Mouse (Mus musculus): Measurements from ENCODE around the gene Nkd1. TPM values are rescaled to one million over a fixed set of nuclear protein-coding genes. Genes with fewer than 3 reads are reported as not detected.

The Nkd1 gene
- polyA plus RNA-seq, 1 experiment from 2014 or later: 45.0 TPM

DNA sequence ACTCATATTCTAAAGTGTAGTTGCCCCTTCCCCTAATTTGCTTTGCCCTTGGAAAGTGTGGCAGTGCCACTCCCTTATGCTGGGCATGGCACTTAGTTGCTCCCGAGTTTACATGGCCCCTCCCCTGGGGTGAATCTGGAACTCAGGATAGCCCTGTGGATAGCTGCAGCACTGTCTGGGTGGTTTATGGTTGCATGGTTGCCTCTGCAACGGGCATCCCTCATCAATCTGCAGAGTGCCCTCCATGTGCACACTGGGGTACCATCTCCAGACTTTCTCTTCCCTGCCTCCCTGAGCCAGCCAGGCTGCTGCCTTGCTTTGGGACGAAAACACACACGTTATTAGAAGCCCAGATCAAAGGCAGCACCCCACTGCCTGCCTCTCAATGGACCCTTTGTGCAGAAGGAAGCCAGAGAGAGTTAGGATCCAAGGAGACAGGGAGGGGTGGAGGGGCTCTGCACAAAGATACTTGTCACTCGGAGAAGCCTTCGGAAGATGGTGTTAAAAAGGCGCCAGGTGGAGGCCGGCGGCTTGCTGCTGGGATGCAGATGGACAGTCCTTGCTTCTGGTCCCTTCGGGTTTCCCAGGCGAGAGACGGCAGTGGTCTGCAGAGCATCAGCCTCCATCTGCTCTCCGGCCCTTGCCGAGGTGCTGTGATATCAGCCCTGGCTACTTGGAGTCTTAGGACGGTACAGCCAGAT lies 8.9 kb upstream of the Nkd1 start:
- no peak overlapping the region for H3K4me3 ChIP-seq (ENCODE audit: low read depth, low read length)
- H3K27me3 ChIP-seq (ENCODE audit: control insufficient read depth, insufficient read depth, low read length): peaks cover 2% of the 10 kb centered on the region; the same call in 1 of the 2 replicates
- no peak overlapping the region for H3K27ac ChIP-seq (replicated peaks; ENCODE audit: low read depth, low read length)
- 5% methylated on average over 15 of the region's 15 CpGs for WGBS
- no peak overlapping the region for H3K4me2 ChIP-seq (ENCODE audit: low read depth, low read length)
- no peaks in the 10 kb centered on the region for H3K36me3 ChIP-seq (replicated peaks; ENCODE audit: control insufficient read depth, insufficient read depth, low read depth, low read length)
- peak; percentile 39 for DNase-seq (ENCODE audit: low spot score)
- ATAC-seq (replicated peaks; ENCODE audit: insufficient number of reproducible peaks, low FRiP score, low TSS enrichment, low read depth): peak; percentile 61; the same call in 1 of the 2 replicates
- no peak overlapping the region for H3K9ac ChIP-seq (replicated peaks; ENCODE audit: low read length)
- no peaks in the 10 kb centered on the region for H3K4me1 ChIP-seq (ENCODE audit: control insufficient read depth, insufficient read depth, low read length)
- H3K9me3 ChIP-seq (replicated peaks; ENCODE audit: control insufficient read depth, low read length): no peaks in the 10 kb centered on the region

DNA sequence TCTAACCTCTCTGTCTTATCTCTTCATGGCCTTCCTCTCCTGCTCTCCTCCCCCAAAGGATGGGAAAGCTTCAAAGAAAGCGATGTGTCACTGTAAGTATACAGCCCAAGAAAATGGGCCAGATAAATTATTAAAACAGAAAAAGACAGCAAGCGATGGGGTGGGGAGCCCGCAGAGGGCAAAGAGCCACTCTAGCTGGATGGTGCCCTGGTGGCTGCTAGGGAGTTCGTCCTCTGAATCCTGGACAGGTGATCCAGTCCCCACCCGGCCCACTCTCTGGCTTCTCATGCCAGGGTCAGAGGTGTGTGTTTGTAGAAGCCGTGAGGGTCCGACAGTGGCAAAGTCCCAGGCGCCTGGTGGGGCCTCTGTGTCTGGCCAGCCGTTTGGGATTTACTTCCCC lies 3.1 kb upstream of the Nkd1 start:
- Histone ChIP-seq H3K9me3 (replicated peaks; ENCODE audit: control insufficient read depth, low read length) (no peaks in the 10 kb centered on the region), H3K36me3 (replicated peaks; ENCODE audit: control insufficient read depth, insufficient read depth, low read depth, low read length) (no peaks in the 10 kb centered on the region), H3K4me3 (ENCODE audit: low read depth, low read length) (no peak overlapping the region), H3K4me2 (ENCODE audit: low read depth, low read length) (no peak overlapping the region), H3K27me3 (ENCODE audit: control insufficient read depth, insufficient read depth, low read length) (no peaks in the 10 kb centered on the region), H3K27ac (replicated peaks; ENCODE audit: low read depth, low read length) (no peak overlapping the region), H3K9ac (replicated peaks; ENCODE audit: low read length) (no peak overlapping the region), H3K4me1 (ENCODE audit: control insufficient read depth, insufficient read depth, low read length) (peaks cover 5% of the 10 kb centered on the region; the same call in 1 of the 2 replicates)
- WGBS: 57% methylated on average over 9 of the region's 9 CpGs
- DNase-seq (ENCODE audit: low spot score): no peak
- ATAC-seq (replicated peaks; ENCODE audit: insufficient number of reproducible peaks, low FRiP score, low TSS enrichment, low read depth): no peak

DNA sequence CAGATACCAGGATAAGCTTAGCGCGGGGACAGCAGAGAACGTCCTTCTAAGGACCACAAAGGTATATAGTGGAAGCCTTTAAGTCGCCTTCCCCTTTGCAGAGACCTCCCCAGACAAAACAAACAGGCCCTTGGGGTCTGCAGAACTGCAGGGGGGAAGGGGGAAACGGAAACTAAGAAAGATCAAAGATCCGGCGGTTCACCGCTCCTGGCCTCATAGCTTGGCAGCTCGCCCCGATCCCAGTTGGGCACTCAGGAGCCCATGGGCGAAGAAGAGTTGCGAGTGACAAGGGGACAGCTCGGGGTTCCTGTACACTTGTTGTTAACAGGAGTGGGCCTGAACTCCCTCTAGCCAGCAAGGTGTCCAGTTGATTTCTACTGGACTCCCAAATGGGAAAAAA lies 773 bp upstream of the Nkd1 start:
- H3K27ac ChIP-seq (replicated peaks; ENCODE audit: low read depth, low read length): 0 out of 2 replicates have a peak overlapping the region, but pooled peaks have one; percentile 3
- peaks cover 11% of the 10 kb centered on the region for H3K4me1 ChIP-seq (ENCODE audit: control insufficient read depth, insufficient read depth, low read length)
- H3K9ac ChIP-seq (replicated peaks; ENCODE audit: low read length): no peak overlapping the region
- peak; percentile 30 for DNase-seq (ENCODE audit: low spot score)
- H3K4me3 ChIP-seq (ENCODE audit: low read depth, low read length): no peak overlapping the region; the same call in 1 of the 2 replicates
- no peaks in the 10 kb centered on the region for H3K9me3 ChIP-seq (replicated peaks; ENCODE audit: control insufficient read depth, low read length)
- ATAC-seq (replicated peaks; ENCODE audit: insufficient number of reproducible peaks, low FRiP score, low TSS enrichment, low read depth): no peak
- H3K4me2 ChIP-seq (ENCODE audit: low read depth, low read length): peak overlapping the region; percentile 94
- WGBS: 9% methylated on average over 13 of the region's 13 CpGs
- H3K36me3 ChIP-seq (replicated peaks; ENCODE audit: control insufficient read depth, insufficient read depth, low read depth, low read length): no peaks in the 10 kb centered on the region
- H3K27me3 ChIP-seq (ENCODE audit: control insufficient read depth, insufficient read depth, low read length): no peaks in the 10 kb centered on the region

DNA sequence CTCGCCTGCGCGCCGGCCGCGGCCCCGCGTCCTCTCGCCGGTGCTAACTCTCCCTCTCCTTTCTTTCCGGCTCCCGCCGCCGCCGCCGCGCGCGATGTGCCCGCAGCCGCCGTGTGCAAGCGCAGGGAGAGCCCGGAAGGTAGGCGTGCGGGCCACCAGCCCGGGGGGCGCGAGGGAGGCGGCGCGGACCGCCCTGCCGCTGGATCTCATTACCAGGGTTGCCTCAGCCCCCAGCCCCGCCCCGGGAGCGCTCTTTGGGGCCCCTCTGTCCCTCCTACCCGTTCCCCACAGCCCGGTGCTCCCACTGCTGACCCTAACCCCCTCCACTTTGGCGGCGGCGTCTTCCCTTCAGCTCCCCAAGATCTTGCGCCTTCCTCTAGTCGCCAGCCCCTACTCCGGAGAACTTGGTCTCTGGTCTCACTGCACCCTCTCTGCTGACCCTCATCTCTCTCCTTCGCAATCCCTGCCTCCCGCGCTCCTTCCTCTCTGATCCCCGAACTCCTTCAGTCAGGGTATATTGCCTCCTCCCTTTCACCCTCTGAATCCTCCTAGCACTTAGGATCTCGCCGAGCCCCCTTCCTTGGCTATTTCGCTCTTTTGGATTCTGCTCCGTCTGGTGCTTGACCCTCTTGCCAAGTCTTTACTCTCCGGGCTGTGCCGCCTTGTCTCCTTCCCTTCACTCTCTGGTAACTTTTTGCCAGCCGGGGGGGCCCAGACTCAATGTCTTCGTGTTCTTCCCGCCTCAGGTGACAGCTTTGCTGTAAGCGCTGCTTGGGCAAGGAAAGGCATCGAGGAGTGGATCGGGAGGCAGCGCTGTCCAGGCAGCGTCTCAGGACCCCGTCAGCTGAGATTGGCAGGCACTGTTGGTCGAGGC lies 624 bp downstream of the Nkd1 start:
- no peaks in the 10 kb centered on the region for H3K9me3 ChIP-seq (replicated peaks; ENCODE audit: control insufficient read depth, low read length)
- H3K27ac ChIP-seq (replicated peaks; ENCODE audit: low read depth, low read length): peak overlapping the region; percentile 41
- DNase-seq (ENCODE audit: low spot score) (peak; percentile 26), ATAC-seq (replicated peaks; ENCODE audit: insufficient number of reproducible peaks, low FRiP score, low TSS enrichment, low read depth) (peak; percentile 36; the same call in 1 of the 2 replicates)
- peak overlapping the region; percentile 94 for H3K4me2 ChIP-seq (ENCODE audit: low read depth, low read length)
- peak overlapping the region; percentile 86 for H3K4me3 ChIP-seq (ENCODE audit: low read depth, low read length)
- H3K4me1 ChIP-seq (ENCODE audit: control insufficient read depth, insufficient read depth, low read length): peaks cover 14% of the 10 kb centered on the region
- 0% methylated on average over 65 of the region's 65 CpGs for WGBS
- H3K36me3 ChIP-seq (replicated peaks; ENCODE audit: control insufficient read depth, insufficient read depth, low read depth, low read length): no peaks in the 10 kb centered on the region
- H3K27me3 ChIP-seq (ENCODE audit: control insufficient read depth, insufficient read depth, low read length): no peaks in the 10 kb centered on the region
- H3K9ac ChIP-seq (replicated peaks; ENCODE audit: low read length): peak overlapping the region; percentile 87

DNA sequence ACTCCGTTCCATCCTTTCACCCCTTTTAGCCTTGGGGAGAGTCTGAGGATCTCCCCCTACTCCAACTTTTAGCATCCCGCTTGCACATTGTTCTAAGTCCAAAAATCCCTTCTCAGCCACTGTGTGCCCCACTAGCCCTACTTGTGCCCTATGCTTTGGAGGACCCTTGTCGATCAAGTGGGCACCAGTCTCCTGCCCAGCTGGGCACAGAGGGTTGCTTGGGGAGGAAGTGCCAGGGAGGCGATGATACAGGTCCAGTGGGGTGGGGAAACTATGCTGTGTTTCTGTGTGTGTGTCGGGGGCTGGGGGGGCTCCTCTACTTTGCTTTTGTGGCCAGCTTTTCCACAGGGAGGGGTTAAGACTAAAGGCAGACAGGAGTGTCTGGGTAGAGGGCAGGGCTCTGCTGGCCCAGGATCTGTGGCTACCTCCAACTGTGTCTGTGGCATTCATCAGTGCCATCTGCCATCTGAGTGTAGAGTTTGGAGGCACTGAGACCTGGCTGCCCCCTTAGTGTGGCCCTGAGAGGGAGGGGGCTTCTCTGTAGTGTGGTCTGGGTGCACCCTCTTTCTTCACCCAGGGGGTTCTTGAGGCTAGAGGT lies 1.4 kb downstream of the Nkd1 start:
- Histone ChIP-seq H3K4me1 (ENCODE audit: control insufficient read depth, insufficient read depth, low read length) (peaks cover 14% of the 10 kb centered on the region), H3K27ac (replicated peaks; ENCODE audit: low read depth, low read length) (no peak overlapping the region), H3K27me3 (ENCODE audit: control insufficient read depth, insufficient read depth, low read length) (no peaks in the 10 kb centered on the region), H3K36me3 (replicated peaks; ENCODE audit: control insufficient read depth, insufficient read depth, low read depth, low read length) (no peaks in the 10 kb centered on the region), H3K4me3 (ENCODE audit: low read depth, low read length) (peak overlapping the region; percentile 86), H3K9me3 (replicated peaks; ENCODE audit: control insufficient read depth, low read length) (no peaks in the 10 kb centered on the region), H3K4me2 (ENCODE audit: low read depth, low read length) (peak overlapping the region; percentile 94), H3K9ac (replicated peaks; ENCODE audit: low read length) (peak overlapping the region; percentile 87)
- no peak for ATAC-seq (replicated peaks; ENCODE audit: insufficient number of reproducible peaks, low FRiP score, low TSS enrichment, low read depth)
- no peak for DNase-seq (ENCODE audit: low spot score)
- 28% methylated on average over 5 of the region's 5 CpGs for WGBS

DNA sequence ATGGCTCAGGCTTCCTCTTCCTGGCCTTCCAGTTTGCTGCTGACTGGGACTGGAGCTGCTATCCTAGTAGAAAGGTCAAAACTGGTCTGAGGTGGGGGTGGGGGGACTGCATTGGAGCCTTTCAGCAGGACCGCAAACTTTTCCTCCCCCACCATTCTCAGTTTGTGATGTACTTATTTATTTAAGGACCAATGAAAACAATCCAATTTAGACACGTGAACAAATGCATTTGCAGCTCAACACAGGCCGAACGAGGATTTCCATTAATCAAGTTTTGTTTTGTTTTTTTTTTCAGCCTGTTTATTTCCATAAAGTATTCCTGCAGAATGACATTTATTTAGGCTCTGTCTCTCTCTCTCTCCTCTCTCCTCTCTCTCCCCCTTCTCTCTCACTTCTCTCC lies 2.5 kb downstream of the Nkd1 start:
- no peak overlapping the region for H3K27ac ChIP-seq (replicated peaks; ENCODE audit: low read depth, low read length)
- peaks cover 4% of the 10 kb centered on the region for H3K36me3 ChIP-seq (replicated peaks; ENCODE audit: control insufficient read depth, insufficient read depth, low read depth, low read length)
- peak overlapping the region; percentile 22 for H3K9ac ChIP-seq (replicated peaks; ENCODE audit: low read length)
- peak overlapping the region; percentile 94 for H3K4me2 ChIP-seq (ENCODE audit: low read depth, low read length)
- DNase-seq (ENCODE audit: low spot score) (peak; percentile 18), ATAC-seq (replicated peaks; ENCODE audit: insufficient number of reproducible peaks, low FRiP score, low TSS enrichment, low read depth) (no peak)
- 25% methylated on average over 4 of the region's 4 CpGs for WGBS
- no peaks in the 10 kb centered on the region for H3K9me3 ChIP-seq (replicated peaks; ENCODE audit: control insufficient read depth, low read length)
- no peaks in the 10 kb centered on the region for H3K27me3 ChIP-seq (ENCODE audit: control insufficient read depth, insufficient read depth, low read length)
- peaks cover 14% of the 10 kb centered on the region for H3K4me1 ChIP-seq (ENCODE audit: control insufficient read depth, insufficient read depth, low read length)
- H3K4me3 ChIP-seq (ENCODE audit: low read depth, low read length): peak overlapping the region; percentile 86

DNA sequence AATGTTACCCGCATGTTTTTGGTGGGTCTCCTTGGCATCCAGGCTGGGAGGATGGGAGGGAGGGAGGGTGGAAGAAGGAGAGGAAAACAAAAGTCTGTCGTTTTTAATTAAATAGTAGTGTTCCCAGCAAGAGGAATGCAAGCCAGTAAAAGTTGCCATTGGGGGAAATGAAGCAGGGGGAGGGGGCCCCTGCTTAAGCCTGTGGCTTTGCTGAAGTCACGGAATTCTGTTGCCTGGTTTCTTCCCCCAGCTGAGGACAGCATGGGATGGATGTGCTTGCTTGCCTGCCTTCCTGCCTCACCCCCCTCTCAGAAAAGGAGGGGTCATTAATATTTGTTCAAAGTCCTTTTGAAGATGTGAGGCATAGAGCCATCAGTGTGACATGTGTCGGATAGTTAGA lies 3.0 kb downstream of the Nkd1 start:
- H3K4me2 ChIP-seq (ENCODE audit: low read depth, low read length): peak overlapping the region; percentile 5
- peaks cover 4% of the 10 kb centered on the region for H3K36me3 ChIP-seq (replicated peaks; ENCODE audit: control insufficient read depth, insufficient read depth, low read depth, low read length)
- 0 out of 2 replicates have a peak overlapping the region, but pooled peaks have one; percentile 18 for H3K9ac ChIP-seq (replicated peaks; ENCODE audit: low read length)
- DNase-seq (ENCODE audit: low spot score): peak; percentile 47
- H3K27me3 ChIP-seq (ENCODE audit: control insufficient read depth, insufficient read depth, low read length): no peaks in the 10 kb centered on the region
- peaks cover 14% of the 10 kb centered on the region for H3K4me1 ChIP-seq (ENCODE audit: control insufficient read depth, insufficient read depth, low read length)
- 11% methylated on average over 4 of the region's 4 CpGs for WGBS
- H3K4me3 ChIP-seq (ENCODE audit: low read depth, low read length): peak overlapping the region; percentile 8; the same call in 1 of the 2 replicates
- no peaks in the 10 kb centered on the region for H3K9me3 ChIP-seq (replicated peaks; ENCODE audit: control insufficient read depth, low read length)
- no peak overlapping the region for H3K27ac ChIP-seq (replicated peaks; ENCODE audit: low read depth, low read length)
- ATAC-seq (replicated peaks; ENCODE audit: insufficient number of reproducible peaks, low FRiP score, low TSS enrichment, low read depth): no peak
